Mouse (Mus musculus) cerebellum, postnatal 25 days (tissue): ENCODE results near the gene Kazn.

ENCODE experiments used
- DNase-seq, 2 experiments: peaks; one replicate each; pipeline ENCODE4 v3.0.0; 2021; ENCODE audit warnings: mixed read lengths in 2 of 2

The Kazn gene

DNA sequence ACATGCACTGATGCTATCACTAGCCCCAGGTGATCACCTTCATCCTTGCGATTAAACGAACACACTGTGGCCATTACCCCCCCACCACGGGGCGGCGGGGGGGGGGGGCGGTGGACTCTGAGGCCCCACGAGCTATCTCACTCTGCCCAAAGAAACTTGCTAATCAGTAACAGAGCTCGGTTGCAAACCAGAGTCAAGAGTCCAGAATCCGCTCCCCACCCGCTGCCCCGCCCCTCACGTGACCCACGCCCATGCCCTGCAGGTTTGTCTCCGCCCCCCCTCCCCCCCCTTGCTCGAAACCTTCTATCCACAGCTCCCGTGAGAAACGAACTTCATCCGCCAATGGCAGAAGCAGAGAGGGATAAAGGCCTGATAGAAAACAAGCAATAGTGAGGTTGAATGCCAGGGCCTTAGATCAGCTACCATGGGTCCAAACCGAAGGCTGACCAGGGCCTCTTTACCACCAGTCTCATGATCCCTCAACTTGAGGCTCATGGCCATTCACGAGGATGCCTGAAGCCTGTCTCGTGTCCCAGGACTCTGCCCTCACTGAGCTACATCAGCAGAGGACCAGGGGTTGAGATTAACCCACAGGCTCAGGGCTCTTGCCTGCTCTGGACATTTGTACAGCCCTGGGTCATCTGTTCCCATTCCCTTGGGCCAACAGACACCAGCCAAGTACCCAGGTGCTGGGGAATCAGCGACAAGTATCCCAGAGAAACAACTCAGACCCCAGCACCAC is 186.6 kb downstream of the Kazn start:
- DNase-seq: no peak
